Mouse (Mus musculus) neural tube, embryonic 15.5 days (tissue): Measurements from ENCODE around the gene Etaa1. TPM values are rescaled to one million over a fixed set of nuclear protein-coding genes. Genes with fewer than 3 reads are reported as not detected.
"Not testable (repeated sequence)": the region's sequence is repeated elsewhere in the genome, so short reads cannot be mapped to it uniquely, and the experiment has no call there.

Experiments used
- ATAC-seq: fragments of 200-750 bp; cut with Nextera tagmentation; 2 replicates; pipeline ENCODE4 v1.8.0; 2017; ENCODE audit warnings: mild to moderate bottlenecking, moderate TSS enrichment, moderate library complexity; ENCODE audit not compliant: low FRiP score
- H3K27ac ChIP-seq: fragments of 300-500 bp; sonication (generic); replicated peaks from 2 replicates; pipeline ENCODE4 v1.5.1; 2015; ENCODE audit warnings: mild to moderate bottlenecking, inconsistent platforms
- H3K27me3 ChIP-seq: fragments of 300-500 bp; sonication (generic); replicated peaks from 2 replicates; pipeline ENCODE4 v1.6.1; 2015; ENCODE audit warnings: inconsistent platforms
- H3K36me3 ChIP-seq: fragments of 300-500 bp; sonication (generic); 2 replicates; pipeline ENCODE4 v1.6.1; 2015; ENCODE audit warnings: inconsistent platforms
- H3K4me1 ChIP-seq: fragments of 300-500 bp; sonication (generic); 2 replicates; pipeline ENCODE4 v1.6.1; 2015; ENCODE audit warnings: inconsistent platforms
- H3K4me2 ChIP-seq: fragments of 300-500 bp; sonication (generic); 2 replicates; pipeline ENCODE4 v1.6.1; 2015; ENCODE audit warnings: inconsistent platforms, mild to moderate bottlenecking, moderate library complexity
- H3K4me3 ChIP-seq: fragments of 300-500 bp; sonication (generic); replicated peaks from 2 replicates; pipeline ENCODE4 v1.5.1; 2015; ENCODE audit warnings: mild to moderate bottlenecking, inconsistent platforms
- H3K9ac ChIP-seq: fragments of 300-500 bp; sonication (generic); replicated peaks from 2 replicates; pipeline ENCODE4 v1.6.1; 2015; ENCODE audit warnings: mild to moderate bottlenecking, inconsistent platforms
- H3K9me3 ChIP-seq: fragments of 300-500 bp; sonication (generic); replicated peaks from 2 replicates; pipeline ENCODE4 v1.6.1; 2016; ENCODE audit warnings: inconsistent platforms
- WGBS: fragments of 180-500 bp; shearing (Covaris S2); methylation state at CpG from one replicate; pipeline ENCODE4 v1.1.7; 2015; ENCODE audit warnings: mixed read lengths; 5-methylcytosine and 5-hydroxymethylcytosine counted together
- polyA plus RNA-seq: library from polyadenylated mRNA; unstranded; fragments of >200 nt; fragmentation: Nextera tagmentation; extraction: Ambion mirVana; gene quantifications from 2 replicates; pipeline ENCODE4 v1.2.1, GENCODE M21; 2015

Gene Etaa1
- polyA plus RNA-seq, 1 experiment from 2014 or later, result 7.4 TPM

DNA sequence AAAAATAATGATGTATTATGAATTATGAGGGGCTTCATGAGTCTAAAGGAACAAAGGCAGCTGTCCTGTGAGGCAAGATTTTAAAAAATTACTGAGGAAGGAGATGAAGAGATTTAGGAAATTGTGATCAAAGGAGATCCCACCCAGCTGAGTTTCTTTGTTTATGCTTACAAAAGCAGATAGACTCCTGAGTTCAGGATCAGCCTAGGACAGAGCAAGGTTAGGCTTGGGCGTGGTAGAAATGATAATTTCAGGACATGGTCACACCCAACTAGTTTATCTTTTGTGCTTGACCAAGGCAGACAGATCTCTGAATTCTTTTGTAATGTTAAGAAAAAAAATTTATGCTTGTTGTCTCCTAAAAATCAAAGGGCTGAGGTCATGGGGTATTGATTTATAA, 37.2 kb downstream of the Etaa1 start:
- H3K9ac ChIP-seq, result no peak overlapping the region
- ATAC-seq, result no peak
- H3K4me2 ChIP-seq, result no peak overlapping the region
- no peaks in the 10 kb centered on the region for H3K27me3 ChIP-seq
- H3K9me3 ChIP-seq, result no peaks in the 10 kb centered on the region
- no peak overlapping the region for H3K4me3 ChIP-seq
- H3K4me1 ChIP-seq, result no peaks in the 10 kb centered on the region
- 85% methylated on average over 1 of the region's 1 CpGs for WGBS
- no peak overlapping the region for H3K27ac ChIP-seq
- no peaks in the 10 kb centered on the region for H3K36me3 ChIP-seq

GRCm38 (mm10) chr11:17900996-17901395, 52.7 kb downstream of the Etaa1 start:
- H3K36me3 ChIP-seq, H3K9ac ChIP-seq, H3K27ac ChIP-seq, H3K27me3 ChIP-seq, H3K4me2 ChIP-seq, H3K4me3 ChIP-seq, H3K9me3 ChIP-seq, ATAC-seq, H3K4me1 ChIP-seq: not testable (repeated sequence)
- 91% methylated on average over 4 of the region's 4 CpGs for WGBS
